Mouse (Mus musculus): Measurements from ENCODE around the gene Mblac1. TPM values are rescaled to one million over a fixed set of nuclear protein-coding genes. Genes with fewer than 3 reads are reported as not detected.

Gene Mblac1
- total RNA-seq (2014; rRNA removed; ENCODE audit: low replicate concordance) (1.4 and 6.8 TPM in 2 replicates), polyA plus RNA-seq (2015; fragmentation: Nextera tagmentation; extraction: Ambion mirVana) (5.1 and 5.6 TPM in 2 replicates)

- DNase-seq (ENCODE audit: low spot score) (peak; percentile 80), ATAC-seq (ENCODE audit: insufficient read depth, low read depth) (peak; percentile 86)
- Histone ChIP-seq H3K4me3 (ENCODE audit: low read depth, low read length) (peak within 1 kb of the TSS; percentile 73), H3K27me3 (ENCODE audit: control insufficient read depth, insufficient read depth, low read length) (no peaks in the 10 kb centered on the region), H3K27ac (ENCODE audit: low read depth) (peak within 1 kb of the TSS; percentile 85), H3K9ac (replicated peaks; ENCODE audit: low read depth, low read length) (peak within 1 kb of the TSS; percentile 77), H3K36me3 (replicated peaks; ENCODE audit: control insufficient read depth, insufficient read depth, low read length) (peaks cover 2% of the 10 kb centered on the region; the same call in 1 of the 2 replicates), H3K4me2 (ENCODE audit: low read depth, low read length) (peak within 1 kb of the TSS; percentile 85), H3K9me3 (replicated peaks; ENCODE audit: control insufficient read depth, low read length) (no peaks in the 10 kb centered on the region), H3K4me1 (ENCODE audit: control insufficient read depth, insufficient read depth) (peaks cover 6% of the 10 kb centered on the region; the same call in 1 of the 2 replicates)
- 7% methylated on average over 53 of the region's 54 CpGs for WGBS
- TF ChIP-seq CTCF (IDR thresholded peaks at IDR 0.05; ENCODE audit: low read depth) (0 out of 2 replicates have a peak, but pooled peaks have one; percentile 1), EP300 (IDR thresholded peaks at IDR 0.05; ENCODE audit: low read depth) (no peak)
These were observed at the start of gene Mblac1 for GRCm38 (mm10) chr5:138193771-138194727. TSS of gene Mblac1 (plus strand) at chr5:138194314.

DNA sequence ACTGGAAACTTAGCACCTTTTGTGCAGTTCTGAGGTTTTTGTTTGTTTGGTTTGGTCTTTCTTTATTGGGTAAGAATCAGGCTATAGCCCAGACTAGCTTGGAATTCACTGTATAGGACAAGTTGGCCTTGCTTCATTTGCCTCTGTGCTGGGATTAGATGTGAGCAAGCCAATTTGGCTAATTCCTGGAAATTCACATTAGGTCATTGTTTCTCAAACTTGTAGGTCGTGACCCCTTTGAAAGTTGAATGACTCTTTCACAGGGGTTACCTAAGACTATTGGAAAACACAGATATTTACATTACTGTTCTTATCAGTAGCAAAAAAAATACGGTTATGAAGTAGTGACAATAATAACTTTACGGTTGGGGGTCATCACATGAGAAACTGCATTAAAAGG, 39.7 kb upstream of the Mblac1 start:
- Histone ChIP-seq H3K9ac (replicated peaks; ENCODE audit: low read depth, low read length) (no peak overlapping the region), H3K4me2 (ENCODE audit: low read depth, low read length) (peak overlapping the region; percentile 70), H3K9me3 (replicated peaks; ENCODE audit: control insufficient read depth, low read length) (no peaks in the 10 kb centered on the region), H3K27ac (ENCODE audit: low read depth) (no peak overlapping the region), H3K4me1 (ENCODE audit: control insufficient read depth, insufficient read depth) (peaks cover 8% of the 10 kb centered on the region), H3K36me3 (replicated peaks; ENCODE audit: control insufficient read depth, insufficient read depth, low read length) (peaks cover 27% of the 10 kb centered on the region), H3K4me3 (ENCODE audit: low read depth, low read length) (peak overlapping the region; percentile 80; the same call in 1 of the 2 replicates), H3K27me3 (ENCODE audit: control insufficient read depth, insufficient read depth, low read length) (no peaks in the 10 kb centered on the region)
- no peak for TF ChIP-seq CTCF (IDR thresholded peaks at IDR 0.05; ENCODE audit: low read depth)
- TF ChIP-seq EP300 (IDR thresholded peaks at IDR 0.05; ENCODE audit: low read depth), result no peak
- DNase-seq (ENCODE audit: low spot score) (no peak), ATAC-seq (ENCODE audit: insufficient read depth, low read depth) (no peak)
- 61% methylated on average over 3 of the region's 3 CpGs for WGBS

DNA sequence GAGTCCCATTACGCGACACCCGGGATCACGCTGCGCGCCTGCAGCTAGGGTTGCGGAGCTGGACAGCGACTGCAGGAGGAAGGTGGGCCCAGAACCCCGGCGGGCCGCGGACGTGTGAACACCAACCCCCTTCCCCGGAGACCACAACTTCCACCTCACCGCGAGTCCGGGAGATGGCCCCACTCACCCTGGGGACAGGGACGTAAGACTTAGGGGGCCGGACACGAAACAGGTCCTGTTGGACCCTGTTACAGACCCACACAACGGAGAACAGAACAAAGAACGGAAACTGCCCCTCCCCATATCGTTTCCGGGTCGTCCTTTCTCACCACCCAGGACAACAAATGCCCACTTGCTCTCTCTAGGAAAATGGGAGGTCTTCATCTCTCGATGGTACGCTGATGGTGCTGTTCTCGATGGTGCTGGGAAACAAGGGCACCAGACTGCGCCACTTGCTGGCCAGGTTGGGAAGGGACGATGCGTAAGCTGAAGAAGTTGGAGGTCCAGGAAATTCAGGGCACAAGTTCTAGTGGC, 38.6 kb upstream of the Mblac1 start, which contains the start of gene Zfp113:
Zfp113 (minus strand) TSS at position 302 of the 534 bp plus-strand sequence.
- no peaks in the 10 kb centered on the region for H3K9me3 ChIP-seq (replicated peaks; ENCODE audit: control insufficient read depth, low read length)
- H3K4me2 ChIP-seq (ENCODE audit: low read depth, low read length), result peak within 1 kb of the TSS; percentile 70
- no peaks in the 10 kb centered on the region for H3K27me3 ChIP-seq (ENCODE audit: control insufficient read depth, insufficient read depth, low read length)
- peaks cover 23% of the 10 kb centered on the region for H3K36me3 ChIP-seq (replicated peaks; ENCODE audit: control insufficient read depth, insufficient read depth, low read length)
- peak within 1 kb of the TSS; percentile 80 for H3K4me3 ChIP-seq (ENCODE audit: low read depth, low read length)
- H3K4me1 ChIP-seq (ENCODE audit: control insufficient read depth, insufficient read depth), result peaks cover 8% of the 10 kb centered on the region
- 0% methylated on average over 31 of the region's 31 CpGs for WGBS
- ATAC-seq (ENCODE audit: insufficient read depth, low read depth), result peak; percentile 98
- TF ChIP-seq EP300 (IDR thresholded peaks at IDR 0.05; ENCODE audit: low read depth) (peak; percentile 70), CTCF (IDR thresholded peaks at IDR 0.05; ENCODE audit: low read depth) (peak; percentile 94)
- H3K9ac ChIP-seq (replicated peaks; ENCODE audit: low read depth, low read length), result peak within 1 kb of the TSS; percentile 88
- H3K27ac ChIP-seq (ENCODE audit: low read depth), result peak within 1 kb of the TSS; percentile 93
- DNase-seq (ENCODE audit: low spot score), result peak; percentile 97

GRCm38 (mm10) chr5:138160224-138160762, 33.8 kb upstream of the Mblac1 start:
- Histone ChIP-seq H3K9ac (replicated peaks; ENCODE audit: low read depth, low read length) (0 out of 2 replicates have a peak overlapping the region, but pooled peaks have one; percentile 86), H3K4me2 (ENCODE audit: low read depth, low read length) (peak overlapping the region; percentile 93), H3K4me1 (ENCODE audit: control insufficient read depth, insufficient read depth) (peaks cover 6% of the 10 kb centered on the region; the same call in 1 of the 2 replicates), H3K4me3 (ENCODE audit: low read depth, low read length) (peak overlapping the region; percentile 89), H3K36me3 (replicated peaks; ENCODE audit: control insufficient read depth, insufficient read depth, low read length) (peaks cover 30% of the 10 kb centered on the region), H3K9me3 (replicated peaks; ENCODE audit: control insufficient read depth, low read length) (no peaks in the 10 kb centered on the region), H3K27me3 (ENCODE audit: control insufficient read depth, insufficient read depth, low read length) (no peaks in the 10 kb centered on the region), H3K27ac (ENCODE audit: low read depth) (peak overlapping the region; percentile 65)
- no peak for DNase-seq (ENCODE audit: low spot score)
- 65% methylated on average over 7 of the region's 7 CpGs for WGBS
- ATAC-seq (ENCODE audit: insufficient read depth, low read depth), result no peak
- no peak for TF ChIP-seq CTCF (IDR thresholded peaks at IDR 0.05; ENCODE audit: low read depth)
- no peak for TF ChIP-seq EP300 (IDR thresholded peaks at IDR 0.05; ENCODE audit: low read depth)

All from heart, postnatal 0 days (tissue).